In genomic region chr3:8744857-8745256, GRCm38 (mm10) we compare ENCODE assay signal across 18 mouse cellular contexts.
DNase-seq lines count a peak whose midpoint lies in the region; ATAC-seq and TF ChIP-seq lines count a peak whose summit lies in the region.
"Had no signal": no experiment of that assay in that cellular context is flagged by ENCODE, and none has a peak within 500 bp of the region (broad histone marks: within the 10 kb centered on the region; RNA-seq: fewer than 3 reads in every experiment).

No protein-coding gene starts in this region.

- peaks cover 3% of the 10 kb centered on the region for H3K4me1 ChIP-seq in heart, embryonic 11.5 days (ENCODE audit: control insufficient read depth, insufficient read depth, low read length)
- H3K4me1 ChIP-seq: embryonic facial prominence, embryonic 10.5 days; forebrain, embryonic 13.5 days; hindbrain, embryonic 13.5 days had no signal

- no peaks in the 10 kb centered on the region for H3K27me3 ChIP-seq in heart, embryonic 11.5 days (ENCODE audit: control insufficient read depth, insufficient read depth, low read length)
- H3K27me3 ChIP-seq in myocyte (ENCODE audit: control insufficient read depth, insufficient read depth, insufficient read length): no peaks in the 10 kb centered on the region
- H3K27me3 ChIP-seq: forebrain, embryonic 13.5 days; heart, embryonic 13.5 days had no signal

- no peak overlapping the region for H3K27ac ChIP-seq in heart, embryonic 11.5 days (ENCODE audit: low read depth, low read length)
- H3K27ac ChIP-seq: embryonic facial prominence, embryonic 10.5 days; forebrain, embryonic 13.5 days; hindbrain, embryonic 13.5 days; hindbrain, postnatal 0 days had no signal

- H3K79me2 ChIP-seq in myocyte (ENCODE audit: control insufficient read depth, insufficient read depth): no peaks in the 10 kb centered on the region

- no peak overlapping the region for H3ac ChIP-seq in myocyte (ENCODE audit: control insufficient read depth, insufficient read length)

- no peaks in the 10 kb centered on the region for H3K9me3 ChIP-seq in heart, embryonic 11.5 days (replicated peaks; ENCODE audit: control insufficient read depth, low read length)
- H3K9me3 ChIP-seq: embryonic facial prominence, embryonic 10.5 days; forebrain, embryonic 13.5 days; heart, embryonic 13.5 days; hindbrain, embryonic 13.5 days had no signal

- no peaks in the 10 kb centered on the region for H3K36me3 ChIP-seq in heart, embryonic 11.5 days (ENCODE audit: control insufficient read depth, insufficient read depth, low read length)
- H3K36me3 ChIP-seq in myocyte (ENCODE audit: control insufficient read depth, insufficient read depth): no peaks in the 10 kb centered on the region
- H3K36me3 ChIP-seq: embryonic facial prominence, embryonic 10.5 days; heart, embryonic 13.5 days; hindbrain, embryonic 13.5 days had no signal

- ATAC-seq in heart, embryonic 11.5 days (replicated peaks; ENCODE audit: insufficient number of reproducible peaks, low FRiP score, low TSS enrichment): no peak
- ATAC-seq: forebrain, embryonic 13.5 days; forebrain, postnatal 0 days; hindbrain, postnatal 0 days had no signal

- H3K4me2 ChIP-seq in heart, embryonic 11.5 days: no peak overlapping the region
- H3K4me2 ChIP-seq in myocyte (ENCODE audit: low read depth): peak overlapping the region; percentile 22
- H3K4me2 ChIP-seq: forebrain, embryonic 13.5 days; heart, embryonic 13.5 days; hindbrain, embryonic 13.5 days had no signal

- no peak overlapping the region for H3K9ac ChIP-seq in heart, embryonic 11.5 days (ENCODE audit: low read depth, low read length)
- H3K9ac ChIP-seq: forebrain, embryonic 13.5 days; forebrain, postnatal 0 days; heart, embryonic 13.5 days; hindbrain, embryonic 13.5 days had no signal

- no peak overlapping the region for H3K4me3 ChIP-seq in heart, embryonic 11.5 days (ENCODE audit: low read depth, low read length)
- no peak overlapping the region for H3K4me3 ChIP-seq in myocyte
- H3K4me3 ChIP-seq: embryonic facial prominence, embryonic 10.5 days; forebrain, embryonic 13.5 days; heart, embryonic 13.5 days; hindbrain, embryonic 13.5 days had no signal

- WGBS in heart, embryonic 11.5 days (ENCODE audit: insufficient replicate concordance): 36% methylated on average over 6 of the region's 6 CpGs

- TF ChIP-seq POLR2A in myocyte (IDR thresholded peaks at IDR 0.05; ENCODE audit: insufficient read length, low read depth): no peak

- DNase-seq in adrenal gland, adult (ENCODE audit: inconsistent age in 2 of 2, low spot score in 1 of 2): peak; percentile 51 to 77
- no peak for DNase-seq in adrenal gland, postnatal 25 days
- DNase-seq in heart, adult 11 months: peak; percentile 37
- DNase-seq in Muller cell, postnatal 12 days (ENCODE audit: inconsistent ontology term): peak; percentile 58
- DNase-seq in right cerebral cortex, postnatal 10 days (ENCODE audit: low spot score in 2 of 2): no peak
- DNase-seq: cerebellum, adult 18-20 months; cerebellum, postnatal 10 days; forebrain, postnatal 0 days; gastrocnemius, postnatal 14 days; heart, postnatal 10 days; kidney, adult 11 months had no signal

TF ChIP-seq in myocyte, 11 proteins besides CTCF, POLR2A, EP300 and RAD21:
- TF ChIP-seq MYOD1 (IDR thresholded peaks at IDR 0.05; ENCODE audit: control insufficient read depth in 1 of 3, insufficient read length in 2 of 3, low read depth in 2 of 3) (no peak), TCF12 (IDR thresholded peaks at IDR 0.05; ENCODE audit: insufficient read depth, poor library complexity, severe bottlenecking) (no peak), E2F4 (IDR thresholded peaks at IDR 0.05; ENCODE audit: insufficient read depth) (no peak), MAX (IDR thresholded peaks at IDR 0.05; ENCODE audit: low read depth) (no peak), POLR2AphosphoS2 (IDR thresholded peaks at IDR 0.05; ENCODE audit: insufficient read length, low read depth) (no peak), MYOG (IDR thresholded peaks at IDR 0.05; ENCODE audit: control insufficient read depth in 1 of 3, insufficient read depth in 1 of 3, insufficient read length in 2 of 3, low read depth in 2 of 3) (no peak), REST (IDR thresholded peaks at IDR 0.05; ENCODE audit: insufficient read depth, insufficient read length) (no peak), USF1 (IDR thresholded peaks at IDR 0.05; ENCODE audit: low read depth) (no peak), SRF (IDR thresholded peaks at IDR 0.05; ENCODE audit: control insufficient read depth, insufficient read length, low read depth) (no peak), TCF3 (IDR thresholded peaks at IDR 0.05; ENCODE audit: insufficient read length, low read depth) (no peak)

Comparison
In these comparisons a context has a peak if more than half of its experiments do, and no peak if none do; other contexts are left out.
1. DNase-seq: peak in adrenal gland, adult (2 of 2), heart, adult 11 months (single experiment) and Muller cell, postnatal 12 days (single experiment); none in adrenal gland, postnatal 25 days (single experiment) and right cerebral cortex, postnatal 10 days (0 of 2).